Mouse (Mus musculus): Measurements from ENCODE around the gene Gm4297. TPM values are rescaled to one million over a fixed set of nuclear protein-coding genes. Genes with fewer than 3 reads are reported as not detected.
"Not testable (repeated sequence)": the region's sequence is repeated elsewhere in the genome, so short reads cannot be mapped to it uniquely, and the experiment has no call there.

Gene Gm4297
- polyA plus RNA-seq (2012; rRNA removed): not detected in 2 replicates

DNA sequence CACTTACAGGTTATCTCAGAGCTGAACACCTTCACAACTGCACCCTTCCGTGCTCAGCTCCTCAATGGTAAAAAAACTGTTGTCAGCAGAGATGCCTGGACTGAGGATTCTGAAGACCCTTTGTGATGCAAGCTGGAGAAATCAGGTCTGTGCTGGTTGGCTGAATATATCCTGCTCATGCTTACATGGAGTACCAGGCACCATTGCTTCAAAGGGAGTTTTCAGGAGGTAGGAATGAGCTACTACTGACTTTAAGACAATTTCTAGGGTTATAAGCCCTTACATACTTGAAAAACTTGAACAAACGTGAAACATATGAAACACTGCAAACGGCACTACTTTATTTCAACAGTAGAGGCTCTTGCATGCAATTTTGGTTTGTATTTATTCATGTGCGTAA lies at the start of gene Gm4297:
TSS of gene Gm4297 (minus strand) at position 101 of the 400 bp plus-strand sequence.
- H3K4me1 ChIP-seq (ENCODE audit: control insufficient read depth, insufficient read depth, low read length); H3K27ac ChIP-seq (ENCODE audit: insufficient read depth, low read depth, low read length); DNase-seq; H3K36me3 ChIP-seq (ENCODE audit: control insufficient read depth, insufficient read depth, low read length); H3K27me3 ChIP-seq (replicated peaks; ENCODE audit: control insufficient read depth, insufficient read depth, low read length); H3K4me3 ChIP-seq (ENCODE audit: insufficient read depth, low read depth, low read length): not testable (repeated sequence)
- WGBS: 78% methylated on average over 4 of the region's 4 CpGs

Other genes with a start within 250 kb of the Gm4297 start
- gene Gm5934, start 74.1 kb downstream of the Gm4297 start, polyA plus RNA-seq (2012; rRNA removed): not detected in 2 replicates
- not detected in 2 replicates for gene Gm5935, start 200.3 kb upstream of the Gm4297 start, polyA plus RNA-seq (2012; rRNA removed)